Mouse (Mus musculus) thymus, postnatal 14 days (tissue): ENCODE measurements around the gene Tob2.

Experiments used
- DNase-seq: peaks from one replicate; pipeline ENCODE4 v3.0.0; 2021

Tob2 gene

DNA sequence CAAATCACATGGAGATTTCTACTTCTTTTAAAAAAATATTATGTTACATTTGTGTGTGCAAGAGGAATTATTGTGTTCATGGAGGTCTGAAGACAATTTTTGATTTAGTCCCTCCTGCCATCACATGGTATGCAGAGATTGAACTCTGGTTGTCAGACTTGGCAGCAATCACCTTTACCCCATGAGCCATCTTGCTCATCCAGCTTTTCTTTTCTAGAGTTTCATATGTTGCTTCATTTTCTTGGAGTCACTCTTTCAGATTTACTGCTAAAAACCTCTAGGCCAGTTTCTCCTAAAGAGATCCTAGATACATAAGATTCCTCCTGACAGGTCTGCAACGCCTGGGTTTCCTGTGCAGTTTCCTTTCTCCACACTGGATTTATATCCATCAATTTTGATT is 49.0 kb downstream of the Tob2 start:
- no peak for DNase-seq

DNA sequence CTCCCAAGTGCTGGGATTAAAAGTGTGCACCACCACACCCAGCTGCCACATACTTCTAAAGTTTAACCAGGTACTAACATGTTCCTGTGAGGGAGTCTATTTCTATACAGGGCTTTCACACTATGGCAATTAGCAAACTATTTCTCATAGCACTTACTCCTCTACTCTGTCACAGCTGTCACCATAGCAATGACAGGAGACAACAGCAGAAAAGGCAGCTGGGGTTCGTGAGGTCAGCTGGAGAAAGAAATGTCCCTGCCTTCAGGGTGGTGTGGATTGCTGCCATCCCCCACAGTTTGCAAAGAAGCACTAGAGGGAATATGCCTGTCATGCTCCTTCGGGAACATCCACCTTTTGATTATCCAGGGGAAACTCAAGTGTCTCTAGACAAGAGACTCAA is 49.8 kb downstream of the Tob2 start:
- DNase-seq, result no peak

DNA sequence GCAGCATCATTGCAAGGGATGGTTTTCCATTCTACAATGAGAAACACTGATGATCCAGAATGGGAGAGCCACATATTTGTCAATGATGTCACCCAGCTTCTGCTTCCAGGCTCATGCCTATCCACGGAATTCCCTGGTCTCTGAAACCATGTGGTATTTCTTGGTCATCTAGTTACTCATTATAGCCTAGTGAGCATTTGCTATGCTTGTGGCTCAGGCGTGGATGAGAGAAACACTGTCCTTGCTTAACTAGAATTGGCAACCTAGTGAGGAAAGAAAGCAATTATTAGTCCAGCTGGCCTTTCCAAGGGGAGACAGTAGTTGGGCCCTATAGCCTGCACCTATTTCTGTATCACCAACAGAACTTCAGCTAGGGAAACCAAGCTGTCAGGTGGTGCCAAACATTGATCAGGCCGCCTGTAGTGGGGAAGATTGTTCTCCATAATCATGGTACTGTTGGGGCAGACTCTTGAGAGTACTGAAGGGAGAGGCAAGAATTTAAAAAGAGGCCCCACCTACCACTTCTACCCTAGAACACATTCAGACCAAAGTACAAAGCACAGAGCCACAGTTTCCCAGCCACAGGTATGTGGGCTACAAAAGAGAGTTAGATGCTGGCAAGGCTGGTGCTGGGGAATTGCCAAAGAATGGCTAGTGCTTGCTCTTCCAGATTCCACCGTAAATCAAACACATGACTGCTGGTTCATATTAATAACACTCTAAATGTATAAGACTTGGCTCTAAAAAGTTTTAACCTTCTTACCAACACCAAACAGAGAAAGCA is 51.8 kb downstream of the Tob2 start:
- no peak for DNase-seq

DNA sequence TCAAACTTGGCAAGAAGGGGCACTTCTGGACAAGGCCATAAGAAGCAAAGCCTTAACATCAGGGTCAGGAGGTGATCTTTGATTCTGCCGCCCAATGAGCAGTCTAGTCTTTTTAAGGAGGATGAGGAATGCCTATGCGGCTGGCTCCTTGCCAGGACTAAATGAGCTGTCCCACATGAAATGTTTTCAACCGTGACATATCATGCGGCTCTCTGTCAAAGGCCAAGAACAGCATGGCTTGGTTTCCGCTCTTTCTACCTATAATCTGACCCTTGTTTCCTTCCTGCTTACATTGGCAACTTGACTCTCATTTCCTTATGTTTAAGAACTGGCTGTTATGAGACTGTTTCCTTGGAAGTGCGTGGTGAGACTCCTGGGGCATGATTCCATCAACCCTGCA is 53.0 kb downstream of the Tob2 start:
- DNase-seq, result no peak

DNA sequence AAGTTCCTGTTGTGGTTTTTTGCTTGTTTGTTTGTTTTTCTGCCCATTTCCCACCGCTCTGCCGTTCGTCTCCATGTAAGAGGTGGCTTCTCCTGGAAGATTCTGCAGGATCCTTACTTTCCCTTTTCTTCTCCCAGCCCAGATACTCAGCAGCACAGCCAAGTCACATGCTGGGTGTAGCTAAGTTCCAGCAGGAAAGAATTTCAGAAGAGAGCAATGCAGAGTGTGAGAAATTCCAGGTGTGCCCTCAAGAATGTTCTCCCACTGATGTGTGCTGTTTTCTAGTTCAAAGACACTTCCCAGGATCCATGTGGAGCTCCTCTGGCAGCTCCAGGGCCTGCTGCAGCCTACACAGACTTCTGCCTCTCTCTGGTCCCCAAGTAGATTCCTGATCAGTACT is 53.7 kb downstream of the Tob2 start:
- DNase-seq, result no peak

DNA sequence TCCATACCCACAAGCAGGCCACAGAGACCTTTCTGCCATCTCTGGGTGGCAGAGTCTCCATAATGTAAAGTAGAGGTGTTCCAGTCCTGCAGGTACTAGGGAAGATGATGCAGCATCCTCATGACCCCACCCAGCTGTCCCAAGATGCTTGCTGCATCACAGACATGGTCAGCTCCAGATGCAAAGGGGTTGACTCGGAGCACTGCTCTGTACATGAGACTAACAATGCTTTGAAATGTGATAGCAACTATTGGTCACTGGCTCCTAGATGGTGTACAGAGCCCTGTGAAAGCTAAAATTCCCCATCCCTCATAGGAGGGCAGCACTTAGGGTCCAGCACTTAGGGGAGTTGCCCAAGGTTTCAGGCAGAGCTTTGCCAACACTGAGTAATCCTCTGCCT is 54.4 kb downstream of the Tob2 start:
- no peak for DNase-seq

DNA sequence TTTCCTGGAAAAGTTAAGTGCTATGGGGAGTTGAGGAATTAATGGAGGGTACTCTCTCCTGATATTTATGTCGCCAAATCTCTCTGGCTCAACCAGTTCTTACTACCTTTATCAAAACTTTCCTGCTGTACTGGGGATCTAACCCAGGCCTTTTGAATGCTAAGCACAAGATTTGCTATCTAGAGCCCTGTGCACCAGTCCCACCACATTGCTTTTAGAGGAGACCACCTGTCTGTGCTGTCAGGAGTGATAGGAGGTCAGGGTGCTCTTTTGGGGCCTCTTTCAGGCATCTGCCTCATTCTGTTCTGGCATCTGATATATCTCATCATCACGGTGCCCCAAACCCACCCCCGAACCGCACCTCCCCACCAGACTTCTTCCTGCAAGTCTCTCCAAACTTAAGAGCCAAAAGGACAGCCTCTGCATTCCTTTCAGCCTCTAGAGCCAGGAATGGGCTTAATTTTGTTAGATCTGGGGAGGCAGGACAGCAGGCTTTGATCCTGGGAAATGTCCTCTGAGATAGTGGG is 55.1 kb downstream of the Tob2 start:
- DNase-seq, result no peak

DNA sequence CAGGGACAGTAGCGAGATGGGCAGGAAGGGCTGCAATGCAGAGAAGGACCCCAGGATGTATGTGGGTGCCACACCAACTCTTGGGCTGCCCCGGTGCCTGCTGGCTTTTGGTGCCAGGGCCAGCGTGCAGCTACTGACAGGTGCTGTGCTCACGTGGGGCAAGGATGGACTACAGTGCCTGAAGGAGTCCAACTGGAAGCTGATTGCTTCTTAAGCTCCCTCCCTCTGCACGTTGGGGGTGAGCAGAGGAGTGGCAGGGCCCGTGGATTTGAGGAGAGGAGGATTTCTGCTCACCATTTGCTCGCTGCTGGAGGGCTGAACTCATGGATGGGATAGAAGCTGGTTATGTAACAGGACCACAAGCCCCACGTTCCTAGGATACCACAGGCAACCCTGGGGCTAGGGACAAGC is 55.6 kb downstream of the Tob2 start:
- DNase-seq, result no peak

DNA sequence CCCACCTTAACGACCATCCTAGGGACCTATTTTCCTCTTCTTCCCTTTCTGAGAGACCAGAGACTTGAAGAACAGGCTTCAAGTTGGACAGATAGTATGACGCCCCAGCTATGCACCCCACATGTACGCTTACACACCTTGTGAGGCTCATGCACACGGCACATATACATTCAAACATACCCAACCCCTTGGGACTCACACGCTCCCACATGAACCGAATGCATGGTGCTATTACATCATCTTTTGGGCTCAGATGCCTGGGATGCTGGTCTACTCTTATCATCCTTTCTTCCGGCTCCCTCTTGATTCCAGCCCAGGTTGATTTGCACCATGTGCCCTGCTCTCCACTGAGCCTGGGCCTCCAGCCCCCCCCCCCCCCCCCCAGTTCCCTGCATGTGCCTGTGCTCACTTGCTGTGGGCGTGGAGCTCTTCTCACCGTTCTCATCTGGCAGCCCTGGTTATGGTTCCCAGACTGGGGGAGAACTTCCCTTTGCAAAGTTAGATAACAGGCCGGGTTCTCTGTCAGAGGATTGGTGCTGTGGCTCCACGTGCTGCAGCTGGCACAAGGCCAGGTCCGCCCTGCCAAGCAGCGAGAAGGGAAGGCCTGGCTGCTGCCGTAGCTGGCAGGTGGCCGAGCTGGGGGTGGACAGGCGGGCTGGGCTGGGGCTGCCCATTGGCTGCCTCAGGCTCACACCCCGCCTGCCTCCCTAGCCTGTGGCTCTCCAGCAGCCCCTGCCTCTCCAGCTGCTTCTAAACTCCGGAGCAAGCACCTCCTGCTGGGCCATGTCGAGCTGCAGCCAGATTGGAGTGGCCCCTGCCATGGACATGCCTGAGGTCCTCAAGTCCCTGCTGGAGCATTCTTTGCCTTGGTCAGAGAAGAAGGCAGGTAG is 56.4 kb downstream of the Tob2 start, which contains the start of gene Tef:
Gene Tef (plus strand): TSS at position 421 of the 890 bp plus-strand sequence.
- peak; percentile 72 for DNase-seq

DNA sequence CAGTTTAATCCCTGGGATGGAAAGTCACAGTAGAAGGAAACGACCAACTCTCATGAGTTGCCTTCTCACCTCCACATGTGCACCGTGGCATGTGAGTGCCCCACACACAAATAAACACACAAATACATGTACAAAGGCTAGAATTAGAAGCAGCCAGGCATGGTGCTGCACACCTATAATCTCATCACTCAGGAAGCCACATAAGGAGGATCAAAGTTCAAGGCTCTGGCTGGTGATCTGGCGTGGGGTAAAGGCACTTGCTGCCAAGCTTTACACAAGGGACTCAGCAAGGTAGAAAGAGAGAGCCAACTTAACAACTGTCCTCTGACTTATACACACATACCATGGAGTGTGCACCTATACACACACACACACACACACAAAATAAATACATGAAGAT is 58.2 kb downstream of the Tob2 start:
- no peak for DNase-seq

DNA sequence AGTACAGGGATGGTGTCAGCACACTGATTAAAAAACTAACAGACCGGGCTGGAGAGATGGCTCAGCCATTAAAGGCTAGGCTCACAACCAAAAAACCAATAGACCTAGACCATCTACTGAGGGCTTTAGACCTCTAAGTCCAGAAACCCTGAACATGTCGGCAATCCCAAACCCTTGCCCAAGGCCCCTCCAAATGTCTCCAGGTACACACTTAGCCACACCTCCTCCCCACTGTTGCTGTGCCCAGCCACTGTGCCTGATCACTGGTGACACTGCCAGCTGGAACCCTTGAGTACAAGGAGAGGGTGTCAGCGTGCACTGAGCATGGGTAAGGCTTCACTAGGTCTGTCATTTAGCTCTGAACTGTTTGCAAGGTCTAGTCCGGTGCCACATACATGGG is 60.2 kb downstream of the Tob2 start:
- DNase-seq, result no peak
